Mouse (Mus musculus) embryo, embryonic 10 days (tissue): ENCODE results near the gene Enox1.
A peak's percentile ranks its signal among the peaks of the same experiment; 100 is the strongest.

ENCODE experiments used
- DNase-seq: peaks from one replicate; pipeline ENCODE4 v3.0.0-alpha.2; 2015; ENCODE audit warnings: low spot score

Gene Enox1

GRCm38 (mm10) chr14:77621473-77622264 lies 465.1 kb downstream of the Enox1 start:
- DNase-seq: no peak

DNA sequence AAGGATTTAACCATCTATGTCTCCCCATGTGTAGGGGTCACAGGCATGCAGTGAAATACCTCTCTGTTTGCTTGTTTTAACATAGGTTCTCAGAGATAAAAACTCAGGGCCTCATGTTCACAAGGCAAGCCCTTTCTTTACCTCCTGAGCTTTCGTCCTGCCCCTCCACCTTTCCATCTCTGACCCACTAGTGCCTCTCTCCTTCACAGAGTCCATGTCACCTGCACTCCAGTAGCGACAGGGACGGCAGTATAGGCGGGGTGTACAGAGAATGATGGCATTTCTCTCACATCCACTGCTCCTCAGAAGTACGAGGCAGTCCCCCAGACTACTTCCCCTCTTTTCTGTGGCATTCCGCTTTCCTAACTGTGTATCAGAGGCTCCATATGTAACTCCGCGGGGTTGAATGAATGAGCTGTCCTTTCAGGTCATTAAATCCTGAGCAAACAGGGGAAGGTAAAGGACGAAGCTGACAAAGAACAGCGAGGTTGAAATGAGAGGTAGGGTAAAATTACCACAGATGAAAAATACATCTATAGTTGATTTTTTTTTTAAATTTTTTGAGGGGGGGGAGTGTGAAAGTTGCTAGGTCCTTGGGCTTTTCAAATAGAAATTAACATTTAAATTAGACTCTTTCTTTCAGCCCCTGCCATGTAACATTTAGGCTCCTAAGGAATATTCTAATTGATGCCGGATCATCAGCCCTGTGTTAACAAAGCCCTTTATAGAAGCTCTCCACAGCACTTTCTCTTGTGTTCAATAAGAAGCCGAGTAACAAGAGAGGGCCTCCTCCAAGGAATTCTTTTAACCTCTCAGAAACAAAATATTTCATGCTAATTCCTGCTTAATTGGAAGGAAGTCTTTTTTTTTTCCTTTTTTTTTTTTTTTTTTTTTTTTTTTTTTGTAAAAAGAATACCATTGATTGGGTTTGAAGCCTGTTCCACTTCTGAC lies 470.3 kb downstream of the Enox1 start:
- peak; percentile 38 for DNase-seq

DNA sequence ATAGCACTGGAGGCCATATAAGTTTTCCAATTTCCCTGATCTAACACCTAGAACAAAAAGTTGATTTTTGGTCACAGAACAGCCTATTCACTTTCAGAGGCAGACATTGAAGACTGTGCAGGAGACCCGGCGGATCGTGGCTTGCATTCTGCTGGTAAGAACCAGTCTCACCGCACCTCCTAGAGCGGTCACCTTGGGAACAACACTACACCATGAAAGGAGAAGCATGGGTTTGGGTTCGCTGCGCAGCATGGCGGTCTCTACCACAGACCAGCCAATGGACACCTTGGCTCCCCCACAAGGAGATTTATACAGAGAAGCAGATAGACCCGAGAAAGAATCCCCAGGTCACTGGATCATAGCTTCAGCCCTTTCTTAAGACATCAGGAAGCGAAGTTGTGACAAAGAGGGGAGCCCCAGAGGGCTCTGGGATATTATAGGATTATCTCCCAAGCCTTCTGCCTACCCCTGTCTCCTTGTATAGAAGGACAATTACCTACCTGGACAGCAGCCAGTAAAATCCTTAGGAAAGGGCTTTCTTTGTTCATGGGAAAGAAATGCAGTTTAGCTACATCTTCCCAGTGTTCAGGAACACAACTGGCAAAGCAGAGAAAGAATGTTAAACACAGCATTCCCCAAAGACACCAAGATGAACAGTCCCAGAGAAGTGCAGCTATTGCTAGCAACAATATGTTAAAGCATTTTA lies 476.1 kb downstream of the Enox1 start:
- no peak for DNase-seq

DNA sequence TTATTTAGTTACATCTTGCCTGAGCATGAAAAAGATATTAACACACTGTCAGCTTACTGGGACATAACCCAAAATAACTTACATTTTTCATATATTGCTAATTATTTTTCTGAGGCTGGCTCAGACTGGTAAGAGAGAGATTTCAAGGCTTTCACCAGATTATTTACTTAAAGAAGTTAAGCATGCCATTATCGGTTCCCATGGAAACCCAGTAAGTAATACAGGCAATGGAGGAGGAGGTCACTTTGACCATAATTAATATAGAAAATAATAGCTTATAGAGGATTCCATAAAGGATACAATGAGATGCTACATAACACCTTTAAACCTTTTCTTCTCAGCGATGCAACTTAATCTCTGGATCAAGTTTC lies 476.6 kb downstream of the Enox1 start:
- DNase-seq: no peak

- DNase-seq: peak; percentile 61
Measured at GRCm38 (mm10) chr14:77636931-77637330, 480.4 kb downstream of the Enox1 start.

GRCm38 (mm10) chr14:77638148-77638547 lies 481.6 kb downstream of the Enox1 start:
- DNase-seq: no peak

GRCm38 (mm10) chr14:77638616-77639015 lies 482.1 kb downstream of the Enox1 start:
- no peak for DNase-seq

DNA sequence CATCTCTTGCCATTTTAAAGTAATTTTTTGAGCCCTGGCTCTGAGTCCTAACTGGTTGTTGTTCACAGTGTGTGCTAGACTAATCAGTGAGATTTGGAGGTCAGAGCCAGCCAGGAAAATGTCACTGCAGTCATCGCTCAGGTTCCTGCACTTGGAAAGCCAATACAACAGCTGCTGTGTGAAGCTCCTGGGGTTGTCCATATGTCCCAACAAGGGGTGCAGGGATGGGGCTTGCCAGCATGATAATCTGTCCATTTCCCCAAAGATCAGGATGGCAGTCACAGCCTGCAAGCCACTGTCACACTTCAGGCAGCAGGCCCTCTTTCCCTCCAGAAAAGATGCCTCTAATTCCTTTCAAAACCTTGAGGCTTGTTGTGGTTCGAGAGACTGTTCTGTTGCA lies 483.0 kb downstream of the Enox1 start:
- DNase-seq: no peak

DNA sequence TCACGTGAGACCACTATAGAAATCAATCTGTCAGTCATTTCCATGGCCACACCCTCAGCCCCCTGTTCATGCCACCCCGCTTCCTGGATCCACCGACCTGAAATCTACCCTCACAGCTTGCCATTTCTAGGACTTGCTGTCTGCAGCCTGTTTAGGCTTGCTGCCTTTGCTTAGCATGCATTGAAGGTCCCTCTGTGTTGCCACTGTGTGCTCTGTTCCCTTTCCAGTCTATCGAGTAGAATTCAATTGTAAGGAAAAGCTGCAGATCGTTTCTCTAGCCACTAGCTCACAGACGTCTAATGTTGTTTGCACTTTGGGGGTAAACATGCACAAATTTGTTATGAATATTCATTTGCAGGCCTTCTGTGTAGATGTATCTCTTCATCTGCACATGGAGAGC lies 485.8 kb downstream of the Enox1 start:
- no peak for DNase-seq

DNA sequence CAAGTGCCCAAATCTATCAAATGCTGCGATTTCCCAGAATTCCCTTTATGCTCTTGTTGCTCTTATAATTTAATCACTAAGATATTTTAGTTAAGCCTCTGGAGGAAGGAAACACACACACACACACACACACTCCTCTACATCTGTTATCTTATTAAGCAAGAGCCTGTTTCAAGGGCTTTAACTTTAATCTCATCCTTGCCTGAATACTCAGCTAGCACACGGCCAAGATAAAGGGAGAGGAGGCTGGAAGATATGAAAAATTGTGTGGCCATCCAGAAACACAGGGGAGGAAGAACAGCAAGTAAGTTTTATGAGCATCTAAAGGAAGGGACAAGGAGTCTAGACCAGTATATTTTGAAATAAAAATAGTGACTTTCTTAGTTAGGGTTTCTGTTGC lies 489.6 kb downstream of the Enox1 start:
- DNase-seq: no peak

- DNase-seq: no peak
Measured at GRCm38 (mm10) chr14:77647017-77647416, 490.5 kb downstream of the Enox1 start.

DNA sequence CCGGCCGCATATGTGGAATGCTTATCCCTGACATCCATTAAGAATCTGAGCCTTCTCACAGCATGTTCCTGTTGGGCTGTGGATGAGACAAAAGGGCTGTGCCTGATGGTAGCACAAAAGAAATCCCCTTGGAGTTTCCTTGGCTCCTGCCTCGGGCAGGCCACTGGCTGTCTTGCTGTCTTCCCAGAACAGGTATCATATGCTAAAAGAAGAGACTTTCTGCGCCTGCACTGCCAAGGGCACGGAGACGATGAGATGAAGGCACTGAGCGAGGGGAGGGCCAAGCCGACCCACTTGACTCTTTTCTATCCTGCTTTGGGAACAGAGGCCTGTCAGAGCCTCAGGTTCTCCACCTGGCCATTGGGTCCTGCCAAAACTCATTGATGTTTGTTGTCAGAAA lies 491.7 kb downstream of the Enox1 start:
- DNase-seq: no peak

DNA sequence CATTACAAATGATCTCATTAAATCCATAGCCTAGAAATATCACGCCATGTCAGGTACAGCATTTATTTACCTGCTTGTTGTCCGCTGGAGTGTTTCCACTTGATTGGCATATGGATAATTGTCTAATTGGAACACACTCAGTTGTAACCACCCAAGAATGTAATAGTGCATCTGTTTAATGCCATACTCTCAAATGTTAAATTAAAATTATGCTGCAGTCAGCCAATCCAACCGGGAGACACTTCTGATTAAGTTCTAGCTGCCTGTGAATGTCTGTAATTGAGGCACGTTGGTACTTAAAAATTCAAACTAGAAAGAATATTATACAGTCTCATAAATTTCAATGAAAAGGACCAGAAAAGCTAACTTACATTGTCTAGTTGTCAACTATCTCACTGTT lies 502.2 kb downstream of the Enox1 start:
- no peak for DNase-seq

DNA sequence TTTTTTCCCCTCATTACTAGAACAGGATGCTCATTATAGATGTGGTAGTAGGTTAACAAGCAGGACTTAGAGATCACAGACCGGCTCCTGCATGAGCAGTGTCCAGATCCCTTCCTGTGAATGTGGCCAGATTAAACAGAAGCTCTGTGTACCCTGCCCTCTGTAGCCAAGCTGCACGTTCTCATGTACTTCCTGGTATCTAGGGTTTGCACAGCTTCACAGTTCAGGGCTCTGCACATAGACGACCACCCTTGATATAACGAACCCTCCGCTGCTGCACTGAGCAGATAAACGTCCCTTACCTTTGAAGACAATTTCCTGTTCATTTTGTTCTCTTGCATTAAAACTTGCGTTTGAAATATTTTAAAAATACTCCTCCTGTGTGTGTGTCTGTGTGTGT lies 505.7 kb downstream of the Enox1 start:
- DNase-seq: no peak

GRCm38 (mm10) chr14:77662994-77663393 lies 506.4 kb downstream of the Enox1 start:
- no peak for DNase-seq

GRCm38 (mm10) chr14:77668096-77668495 lies 511.5 kb downstream of the Enox1 start:
- no peak for DNase-seq

GRCm38 (mm10) chr14:77669494-77669893 lies 512.9 kb downstream of the Enox1 start:
- DNase-seq: no peak

DNA sequence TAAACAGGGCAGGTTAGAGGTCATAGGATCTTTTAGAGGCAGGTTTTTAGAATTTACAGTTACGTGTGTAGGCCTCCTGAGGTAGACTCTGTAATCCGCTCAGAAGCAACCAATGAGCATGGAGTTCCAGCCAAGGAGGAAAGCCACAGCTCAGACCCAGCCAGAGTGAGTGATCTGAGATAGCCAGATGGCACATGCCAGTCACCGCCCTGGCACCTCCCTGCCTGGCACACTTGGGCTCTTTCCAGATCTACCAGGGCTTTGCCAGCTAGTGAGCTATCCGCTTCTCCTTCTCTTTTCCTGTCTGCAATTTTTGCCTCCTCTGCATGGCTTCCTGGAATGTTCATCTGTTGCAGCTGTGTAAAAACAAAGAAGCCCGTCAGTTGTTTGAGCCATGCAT lies 514.4 kb downstream of the Enox1 start:
- no peak for DNase-seq

GRCm38 (mm10) chr14:77671961-77672360 lies 515.4 kb downstream of the Enox1 start:
- no peak for DNase-seq

GRCm38 (mm10) chr14:77673138-77673537 lies 516.6 kb downstream of the Enox1 start:
- no peak for DNase-seq

DNA sequence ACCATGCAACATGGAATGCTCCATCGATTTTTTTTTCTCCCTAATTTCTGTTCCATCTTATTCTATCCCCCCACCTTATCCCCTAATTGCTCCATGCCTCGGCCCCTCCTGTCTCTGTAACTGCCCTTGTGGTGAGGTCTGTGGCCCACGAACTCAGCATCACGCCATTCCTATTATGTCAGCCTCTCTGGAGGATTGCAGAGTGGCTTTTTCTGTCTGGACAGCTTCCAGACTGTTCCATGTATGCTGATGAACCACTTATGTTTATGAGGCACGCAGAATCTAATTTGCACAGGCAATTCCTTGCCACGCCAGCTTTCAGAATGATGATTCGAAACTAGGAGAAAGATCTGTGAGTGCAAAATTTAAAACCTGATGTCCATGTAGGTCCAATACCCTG lies 521.4 kb downstream of the Enox1 start:
- DNase-seq: no peak

DNA sequence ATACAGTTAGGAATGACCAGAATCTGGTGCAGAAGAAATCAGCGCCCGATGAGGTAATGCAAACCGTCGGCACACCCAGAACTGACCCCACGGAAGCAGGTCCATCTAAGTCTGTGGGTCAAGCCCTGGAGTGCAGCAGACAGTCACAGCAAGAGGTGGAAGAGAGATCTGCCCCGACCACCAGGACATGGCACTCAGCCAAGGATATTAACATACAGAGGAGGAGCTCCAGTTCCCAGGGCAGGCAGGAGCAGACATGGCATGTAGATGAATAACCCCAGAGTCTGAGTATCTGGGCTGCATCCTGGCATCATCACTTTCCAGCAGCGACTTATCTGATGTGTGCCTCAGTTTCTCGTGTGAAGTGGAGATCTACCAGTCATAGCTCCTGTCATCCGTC lies 523.3 kb downstream of the Enox1 start:
- no peak for DNase-seq
